Mouse (Mus musculus) MEL (cell line): ENCODE data around the gene Vmn2r77.

ENCODE experiments used
- CHD2 ChIP-seq: IDR thresholded peaks from 2 replicates; pipeline ENCODE4 v1.6.1; 2011; ENCODE audit warnings: low read length, improper control_type of control experiment
- CTCF ChIP-seq, 3 experiments: IDR thresholded peaks in 2 of 3; conservative IDR thresholded peaks in 1 of 3; 2 replicates each; pipeline ENCODE4 v1.5.1; 2011 to 2012; ENCODE audit warnings: low read length in 3 of 3, low read depth in 2 of 3, mild to moderate bottlenecking in 2 of 3, improper control_type of control experiment in 1 of 3, inconsistent platforms in 1 of 3, mixed read lengths in 1 of 3, moderate library complexity in 1 of 3; ENCODE audit not compliant: control insufficient read depth in 1 of 3, insufficient read depth in 1 of 3, poor library complexity in 1 of 3, severe bottlenecking in 1 of 3
- GATA1 ChIP-seq: IDR thresholded peaks from 2 replicates; pipeline ENCODE4 v1.6.1; 2011; ENCODE audit warnings: low read depth, low read length, improper control_type of control experiment
- JUND ChIP-seq: IDR thresholded peaks from 2 replicates; pipeline ENCODE4 v1.6.1; 2011; ENCODE audit warnings: low read depth, mild to moderate bottlenecking, improper control_type of control experiment, low read length
- NRF1 ChIP-seq: IDR thresholded peaks from 2 replicates; pipeline ENCODE4 v1.6.1; 2014; ENCODE audit warnings: low read depth, mild to moderate bottlenecking, inconsistent platforms, low read length, improper control_type of control experiment, moderate library complexity; ENCODE audit not compliant: poor library complexity, insufficient read depth, severe bottlenecking
- POLR2A ChIP-seq, 2 experiments: IDR thresholded peaks; 2 replicates each; pipeline ENCODE4 v1.6.1; 2011 to 2012; ENCODE audit warnings: low read length in 2 of 2, mild to moderate bottlenecking in 2 of 2, control low read depth in 1 of 2, improper control_type of control experiment in 1 of 2, low read depth in 1 of 2, moderate library complexity in 1 of 2; ENCODE audit not compliant: control insufficient read depth in 1 of 2, insufficient read depth in 1 of 2, poor library complexity in 1 of 2
- SMC3 ChIP-seq: IDR thresholded peaks from 2 replicates; pipeline ENCODE4 v1.6.1; 2011; ENCODE audit warnings: low read depth, low read length, improper control_type of control experiment
- ZKSCAN1 ChIP-seq: IDR thresholded peaks from 2 replicates; pipeline ENCODE4 v1.6.1; 2012; ENCODE audit warnings: low read depth, mild to moderate bottlenecking, inconsistent platforms, low read length, improper control_type of control experiment, moderate library complexity

DNA sequence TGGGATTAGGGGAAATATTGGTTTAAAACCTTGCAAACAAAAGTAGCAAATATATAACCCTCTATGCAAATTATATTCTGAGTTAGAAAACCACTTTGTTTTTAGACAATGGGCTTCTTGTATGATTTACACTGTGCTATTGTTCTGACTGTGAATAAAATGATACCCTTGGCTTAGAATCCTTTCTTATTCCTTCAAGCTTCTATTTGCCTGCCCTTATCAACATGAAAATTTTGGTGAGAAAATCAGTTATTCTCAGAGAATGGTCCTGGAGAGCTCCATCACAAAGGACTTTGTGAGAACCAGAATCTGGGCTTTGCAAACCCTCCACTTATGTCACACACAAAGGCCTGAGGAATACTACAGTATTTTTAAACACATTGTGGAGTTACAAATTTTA, 30.2 kb upstream of the Vmn2r77 start:
- no peak for TF ChIP-seq CTCF (IDR thresholded peaks at IDR 0.05 in 2 of 3, conservative IDR thresholded peaks at IDR 0.05 in 1 of 3; ENCODE audit: control insufficient read depth in 1 of 3, insufficient read depth in 1 of 3, low read depth in 2 of 3, low read length in 3 of 3, poor library complexity in 1 of 3, severe bottlenecking in 1 of 3)
- TF ChIP-seq SMC3: no peak
- TF ChIP-seq JUND: no peak
- no peak for TF ChIP-seq GATA1
- TF ChIP-seq CHD2: no peak
- no peak for TF ChIP-seq POLR2A (IDR thresholded peaks at IDR 0.05; ENCODE audit: control insufficient read depth in 1 of 2, insufficient read depth in 1 of 2, low read depth in 1 of 2, low read length in 2 of 2, poor library complexity in 1 of 2)
- TF ChIP-seq ZKSCAN1: no peak
- no peak for TF ChIP-seq NRF1
